Mouse (Mus musculus) heart, postnatal 14 days (tissue): ENCODE measurements around the gene Lck. TPM values are rescaled to one million over a fixed set of nuclear protein-coding genes. Genes with fewer than 3 reads are reported as not detected.

Experiments used
- DNase-seq, 2 experiments: peaks; one replicate each; pipeline ENCODE4 v3.0.0; 2021 to 2022
- intact Hi-C: fragments of 180-260 bp; cut with DNase I; formaldehyde crosslinking; loops from one replicate; pipeline ENCODE4 v1.15.1; 2025
- microRNA-seq, 2 experiments: library from miRNA; unstranded; fragments of <30 nt; microRNA quantifications; one replicate each; pipeline ENCODE4 v1.2.0; 2021 to 2022
- total RNA-seq, 2 experiments: library from RNA; stranded (reverse); gene quantifications; 2 replicates each; pipeline ENCODE4 v1.2.3; 2021

Gene Lck
- total RNA-seq, 2 experiments from 2014 or later: 1.4 to 20.4 TPM

DNA sequence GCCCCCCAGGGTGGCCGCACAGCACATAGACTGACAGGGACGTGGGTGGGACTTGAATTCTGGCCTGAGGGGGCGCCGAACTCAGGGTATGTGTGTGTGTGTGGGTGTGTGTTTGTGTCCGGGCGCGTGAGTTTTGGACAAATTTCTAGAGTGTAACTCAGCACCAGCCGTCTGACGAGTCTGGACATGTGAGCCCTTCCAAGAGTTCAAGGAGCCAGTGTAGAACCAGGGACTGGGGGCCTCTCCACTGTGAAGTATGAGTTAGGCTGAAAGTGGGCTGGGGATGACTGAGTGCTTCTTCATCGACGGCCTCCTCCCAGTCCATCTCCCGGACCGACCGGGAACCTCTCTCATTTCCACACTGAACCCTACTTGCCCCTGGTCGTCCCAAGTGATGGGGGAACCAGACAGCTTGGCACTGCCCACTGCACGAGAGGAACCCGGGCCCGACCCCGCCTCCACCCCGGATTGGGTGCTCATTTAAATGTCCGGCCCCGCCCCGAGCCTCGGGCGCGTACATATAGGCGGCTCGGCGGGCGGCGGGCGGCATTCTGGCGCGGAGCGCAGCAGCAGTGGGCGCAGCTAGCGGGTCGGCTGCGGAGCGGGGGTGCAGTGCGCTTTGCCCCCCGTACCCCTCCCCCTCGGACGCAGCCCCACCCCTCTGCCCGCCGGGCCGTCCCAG is 60.2 kb downstream of the Lck start, which contains the start of gene Marcksl1:
Gene Marcksl1 (plus strand): TSS at position 496 of the 682 bp plus-strand sequence.
- intact Hi-C loops: no loop called here
- DNase-seq: peak; percentile 89

DNA sequence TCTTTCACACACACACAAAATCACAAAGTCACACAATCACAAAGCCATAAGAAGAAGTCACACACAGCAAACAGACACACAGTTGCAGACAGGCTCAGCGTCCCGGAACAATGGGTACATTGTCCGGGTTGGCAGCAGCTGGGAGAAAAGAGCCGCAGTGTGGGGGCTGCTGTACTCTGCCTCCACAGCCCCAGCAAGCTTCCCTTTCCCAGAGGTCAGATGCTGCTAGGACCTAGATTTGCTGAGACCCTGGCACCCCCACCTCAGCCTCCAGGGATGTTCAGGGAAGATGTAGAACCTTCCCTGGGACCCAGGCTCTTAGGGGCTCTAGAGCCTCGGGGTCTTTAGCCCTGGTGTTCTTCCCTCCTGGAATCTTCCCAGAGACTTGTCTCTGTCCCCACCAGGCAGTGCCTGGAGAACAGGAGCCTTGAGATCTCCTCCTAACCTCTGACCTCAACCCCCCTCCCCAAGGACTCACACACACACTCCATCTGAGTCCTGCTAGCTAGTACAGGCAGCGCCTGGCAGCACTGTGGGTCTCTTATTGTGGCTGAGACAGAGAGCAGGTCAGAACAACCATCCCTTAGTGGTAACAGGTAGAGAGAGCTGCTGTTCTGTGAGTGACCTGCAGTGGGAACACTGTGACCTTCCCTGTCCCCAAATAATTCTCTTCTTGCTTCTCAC is 61.9 kb downstream of the Lck start:
- intact Hi-C loops: loop anchor here (2.0 kb wide), 1 partner anchor 15 kb away; no protein-coding TSS in a partner anchor
- no peak for DNase-seq

DNA sequence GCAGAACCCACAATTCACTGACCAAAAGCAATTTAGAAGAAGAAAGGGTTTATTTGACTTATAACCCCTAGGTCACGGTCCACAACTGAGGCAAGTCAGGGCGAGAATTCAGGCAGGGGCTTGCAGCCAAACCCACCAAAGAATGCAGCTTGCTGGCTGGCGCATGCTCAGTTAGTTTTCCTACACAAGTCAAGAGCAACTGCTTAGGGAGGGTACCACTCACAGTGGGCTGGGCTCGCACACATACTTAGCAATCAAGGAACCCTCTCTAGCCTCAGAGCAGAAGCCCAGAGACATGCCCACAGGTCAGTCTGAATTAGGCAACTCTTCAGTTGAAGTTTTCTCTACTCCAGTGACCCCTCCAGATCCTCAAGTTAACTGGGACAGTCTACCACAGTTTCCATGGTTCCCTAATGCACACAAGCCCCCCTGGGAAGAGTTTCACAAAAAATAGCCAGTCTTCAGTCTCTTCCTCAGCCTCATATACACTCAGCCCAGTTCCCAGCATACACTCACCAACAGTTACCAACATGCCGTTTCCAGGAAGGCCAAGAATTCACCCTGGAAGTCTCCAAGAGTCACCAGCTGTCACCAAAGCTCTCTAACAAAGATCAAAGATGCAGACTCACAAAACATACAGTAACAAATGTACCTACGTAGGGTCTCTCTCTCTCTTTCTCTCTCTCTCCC is 62.6 kb downstream of the Lck start:
- intact Hi-C loops: loop anchor here (2.0 kb wide), 1 partner anchor 14 kb away; no protein-coding TSS in a partner anchor
- no peak for DNase-seq

DNA sequence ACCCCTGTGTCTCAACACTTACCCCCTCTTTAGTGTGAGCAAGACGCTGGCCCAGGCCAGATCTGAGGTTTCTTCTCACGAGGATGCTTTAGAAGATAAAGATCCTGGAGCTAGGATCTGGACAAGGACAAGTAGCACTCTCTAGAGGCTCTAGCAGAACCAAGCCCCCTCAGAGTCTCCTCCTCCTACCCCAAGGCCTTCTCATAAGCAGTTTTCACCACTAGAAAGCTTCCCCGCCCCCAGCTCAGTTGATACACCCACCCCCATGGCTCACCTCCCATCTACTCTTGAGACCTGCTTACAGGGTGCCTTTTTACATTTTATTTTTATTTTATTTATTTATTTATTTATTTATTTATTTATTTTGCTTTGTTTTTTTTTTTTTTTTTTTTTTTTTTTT is 63.8 kb downstream of the Lck start:
- intact Hi-C loops: loop anchor here (2.0 kb wide), 1 partner anchor 13 kb away; no protein-coding TSS in a partner anchor
- no peak for DNase-seq

DNA sequence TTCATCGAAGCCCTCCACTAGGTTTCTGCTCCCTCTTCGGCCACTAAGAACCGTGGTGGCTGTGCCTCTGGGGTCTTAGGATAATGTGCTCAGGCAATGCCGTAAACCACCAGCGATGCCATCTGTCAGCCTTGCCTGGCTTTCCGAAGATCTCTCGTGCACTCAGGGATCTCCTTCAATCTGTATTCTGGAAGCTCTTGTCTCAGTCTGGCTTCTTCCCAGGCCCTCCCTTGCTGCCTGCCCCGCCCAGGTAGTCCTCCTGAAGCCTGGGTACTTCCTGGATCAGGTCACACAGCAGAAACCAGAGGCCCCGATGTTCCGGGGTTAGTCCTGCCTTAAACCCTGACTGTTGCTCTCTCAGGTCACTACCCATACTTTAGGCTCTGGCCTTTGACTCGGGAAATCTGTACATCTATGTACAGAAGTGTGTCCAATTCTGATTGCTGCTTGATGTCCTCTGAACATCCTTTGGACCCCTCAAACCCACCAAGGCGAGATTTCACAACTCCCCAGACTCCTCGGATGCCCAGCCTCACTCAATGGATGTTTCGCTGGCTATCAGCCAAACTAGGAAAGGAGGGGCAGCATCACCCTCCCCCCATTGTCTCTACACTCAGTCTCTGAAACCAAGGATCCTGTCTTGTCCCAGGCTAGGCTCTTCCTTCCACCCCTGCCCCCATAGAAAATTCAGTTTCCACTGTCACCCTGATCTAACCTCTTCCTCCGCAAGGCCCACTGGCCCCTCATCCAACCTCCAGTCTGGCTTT is 64.4 kb downstream of the Lck start:
- intact Hi-C loops: no loop called here
- DNase-seq: no peak

DNA sequence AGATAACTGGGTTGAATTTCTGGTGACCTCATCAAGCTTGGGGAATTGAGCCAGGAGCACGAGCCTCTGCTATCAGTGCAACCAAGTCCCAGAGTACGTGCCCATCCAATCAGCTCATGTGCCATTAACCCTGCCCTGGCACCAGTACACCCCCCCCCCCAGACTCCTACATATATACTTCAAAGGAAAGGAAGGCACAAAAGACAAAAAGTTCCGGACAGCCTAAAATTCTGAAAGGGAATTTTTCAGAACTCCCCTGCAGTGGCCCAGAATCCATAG is 65.3 kb downstream of the Lck start:
- intact Hi-C loops: no loop called here
- no peak for DNase-seq

DNA sequence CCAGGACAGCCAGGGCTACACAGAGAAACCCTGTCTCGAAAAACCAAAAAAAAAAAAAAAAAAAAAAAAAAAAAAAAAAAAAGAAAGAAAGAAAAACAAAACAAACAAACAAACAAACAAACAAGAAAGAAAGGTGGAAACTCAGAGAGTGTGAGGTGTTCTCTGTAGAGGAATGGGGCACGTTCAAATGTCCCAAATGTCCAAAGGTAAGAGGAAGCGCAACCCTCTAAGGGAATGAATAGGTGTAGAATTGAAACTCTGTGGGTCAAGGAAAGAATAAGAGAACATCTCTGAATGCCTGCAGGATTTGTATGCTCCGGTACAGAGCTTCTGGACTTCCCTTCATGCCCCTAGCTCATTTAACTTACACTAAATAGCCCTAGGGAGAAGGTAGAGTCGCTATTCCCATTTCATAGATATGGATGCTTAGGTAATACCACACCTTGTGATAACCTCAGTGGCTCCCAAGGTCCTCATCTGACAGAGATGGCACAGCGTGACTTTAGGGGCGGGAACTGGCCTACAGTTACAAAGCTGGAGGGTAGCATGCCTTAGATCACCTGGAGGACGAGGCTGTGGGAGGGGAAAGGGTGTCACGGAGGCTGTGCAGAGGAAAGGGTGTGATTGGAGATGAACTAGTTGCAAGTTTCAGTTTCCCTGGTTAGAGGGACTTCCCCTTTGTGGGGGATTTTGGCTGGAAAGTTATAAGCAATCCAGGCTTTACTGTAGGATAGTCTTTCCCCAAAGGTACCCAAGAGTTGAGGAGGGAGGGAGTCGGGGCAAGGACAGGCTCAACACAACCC is 65.8 kb downstream of the Lck start:
- DNase-seq: no peak
- intact Hi-C loops: no loop called here

DNA sequence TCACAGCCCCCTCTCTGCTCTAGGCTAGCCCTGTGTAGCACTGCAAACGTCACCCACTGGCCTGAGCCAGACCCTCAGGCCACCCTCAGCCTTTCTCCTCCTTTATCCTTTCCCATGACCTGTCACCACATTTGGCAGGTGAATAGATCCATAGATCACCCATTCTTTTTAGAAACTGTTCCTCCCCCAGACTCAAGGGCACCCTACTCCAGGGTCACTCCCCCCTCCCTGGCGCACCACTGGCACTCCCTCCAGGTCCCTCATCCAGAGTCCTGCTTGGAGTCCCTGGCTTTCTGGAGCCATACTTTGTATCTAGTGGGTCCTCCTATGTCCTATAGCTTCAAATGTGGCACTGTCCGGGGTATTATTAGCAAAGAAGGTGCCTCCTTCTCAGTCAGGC is 67.9 kb downstream of the Lck start:
- intact Hi-C loops: no loop called here

DNA sequence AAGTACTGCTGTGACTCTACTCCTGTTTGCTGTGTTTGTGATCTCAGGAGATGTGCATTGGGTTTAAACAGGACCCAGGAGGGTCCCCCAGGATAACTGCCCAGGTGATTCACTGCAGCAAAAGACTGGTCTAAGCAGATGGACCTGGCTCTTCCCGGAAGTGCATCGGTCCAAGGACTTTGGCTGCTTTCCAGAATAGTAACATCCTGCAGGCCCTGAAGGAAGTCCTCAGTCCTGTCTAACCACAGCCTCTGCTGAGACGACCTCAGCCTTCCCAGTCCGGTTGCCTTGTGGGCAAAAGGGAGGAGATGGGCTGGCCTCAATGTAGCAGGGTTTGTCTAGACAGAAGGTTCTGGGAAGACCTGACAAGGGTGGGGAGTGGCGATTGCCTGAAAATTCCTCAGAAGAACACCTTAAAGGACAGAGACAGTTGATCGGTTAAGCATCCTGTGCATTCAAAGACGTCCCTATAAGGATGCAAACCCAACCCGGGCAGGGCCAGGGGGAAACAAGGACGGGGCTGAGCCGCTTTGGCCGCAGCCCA is 70.5 kb downstream of the Lck start:
- intact Hi-C loops: no loop called here
- DNase-seq: no peak

More for the DNA sequence above, 67.9 kb downstream of the Lck start:
- DNase-seq: no peak

DNA sequence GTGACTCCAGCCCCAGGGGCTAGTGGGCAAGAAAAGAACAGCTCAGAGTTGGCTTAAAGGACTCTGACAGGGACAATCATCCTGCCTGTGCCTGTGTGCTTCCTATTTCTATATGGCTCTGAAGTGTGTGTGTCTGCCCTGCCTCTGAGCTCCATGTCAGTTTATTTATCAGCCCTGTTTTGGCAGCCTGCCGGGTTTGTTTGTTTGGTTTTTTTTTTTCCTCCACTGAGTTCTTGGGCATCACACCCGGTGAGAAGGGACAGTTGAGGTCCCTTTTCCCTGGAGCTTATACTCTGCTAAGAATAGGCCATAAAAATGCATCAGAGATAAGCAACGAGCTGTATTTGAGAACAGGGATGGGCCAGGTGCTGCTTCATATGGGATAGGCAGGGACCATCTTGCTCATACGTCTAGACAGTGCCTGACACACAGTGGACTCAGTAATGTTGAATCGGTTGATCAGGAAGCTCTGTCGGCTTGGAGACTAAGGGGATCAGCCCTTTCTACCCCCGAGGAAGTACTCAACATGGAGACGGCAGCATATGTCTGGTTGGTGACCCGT is 71.0 kb downstream of the Lck start:
- intact Hi-C loops: no loop called here
- DNase-seq: no peak

DNA sequence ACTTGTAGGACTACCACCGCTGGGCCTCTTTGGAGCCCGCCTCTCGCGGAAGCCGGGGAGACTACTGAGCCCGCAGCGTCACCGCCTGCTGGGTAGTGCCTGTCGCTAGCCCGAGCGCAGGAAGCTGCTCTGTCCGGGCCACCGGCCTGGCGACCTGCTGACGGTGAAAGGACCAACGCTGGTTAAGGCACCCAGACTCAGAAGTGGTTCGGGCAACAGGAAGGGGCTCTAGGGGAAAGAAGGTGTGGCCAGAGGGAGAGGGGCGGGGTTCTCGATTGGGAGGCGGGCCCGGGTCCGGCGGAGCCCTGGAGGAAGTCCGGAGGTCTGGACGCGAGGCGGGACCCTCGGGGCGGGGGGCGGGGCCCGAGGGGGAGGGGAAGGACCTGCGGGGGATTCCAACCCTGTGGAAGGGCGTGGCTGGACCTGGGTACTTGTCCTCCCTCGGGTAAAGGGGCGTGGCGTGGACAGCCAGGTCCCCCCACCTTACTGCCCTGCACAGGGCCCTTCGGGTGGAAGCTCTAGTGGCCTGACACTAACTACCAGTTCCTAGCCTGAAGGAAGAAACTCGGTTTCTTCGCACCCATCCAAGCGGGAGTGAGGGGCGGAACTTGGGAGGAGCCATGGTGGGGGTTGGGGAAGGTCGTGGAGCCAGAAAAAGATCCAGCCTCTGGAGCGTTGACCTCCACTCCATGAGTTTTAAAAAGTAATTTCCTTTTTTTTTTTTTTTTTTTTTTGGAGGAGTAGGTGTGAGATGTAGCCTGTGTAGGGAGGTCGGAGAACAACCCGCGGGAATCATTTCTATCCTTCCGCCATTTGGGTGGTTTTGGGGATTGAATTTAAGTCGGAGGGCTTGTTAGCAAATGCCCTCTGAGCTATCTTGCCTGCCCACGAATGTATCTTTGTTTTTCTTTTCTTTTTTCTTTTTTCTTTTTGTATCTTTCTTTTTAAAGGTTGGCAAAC is 72.6 kb downstream of the Lck start:
- DNase-seq: peak; percentile 88 to 90
- intact Hi-C loops: no loop called here

DNA sequence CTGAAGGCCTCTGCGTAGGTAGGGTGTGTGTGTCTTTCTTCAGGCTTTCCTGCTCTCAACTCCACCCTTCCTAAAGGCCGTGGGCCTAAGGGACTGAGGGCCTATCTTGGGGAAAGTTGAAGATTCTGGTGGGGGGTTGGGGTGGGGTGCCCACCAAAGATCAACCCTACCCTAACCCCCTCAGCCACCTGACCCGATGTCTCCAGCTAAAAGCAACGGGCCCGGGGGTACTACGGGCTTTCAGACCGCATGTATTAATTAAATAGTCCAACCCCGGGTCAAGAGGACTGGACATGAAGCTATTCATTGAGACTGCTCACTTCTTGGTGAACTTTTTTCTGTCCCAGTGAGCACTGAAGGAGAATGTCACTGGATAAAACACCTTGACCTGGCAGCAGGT is 73.4 kb downstream of the Lck start:
- intact Hi-C loops: no loop called here
- DNase-seq: no peak

DNA sequence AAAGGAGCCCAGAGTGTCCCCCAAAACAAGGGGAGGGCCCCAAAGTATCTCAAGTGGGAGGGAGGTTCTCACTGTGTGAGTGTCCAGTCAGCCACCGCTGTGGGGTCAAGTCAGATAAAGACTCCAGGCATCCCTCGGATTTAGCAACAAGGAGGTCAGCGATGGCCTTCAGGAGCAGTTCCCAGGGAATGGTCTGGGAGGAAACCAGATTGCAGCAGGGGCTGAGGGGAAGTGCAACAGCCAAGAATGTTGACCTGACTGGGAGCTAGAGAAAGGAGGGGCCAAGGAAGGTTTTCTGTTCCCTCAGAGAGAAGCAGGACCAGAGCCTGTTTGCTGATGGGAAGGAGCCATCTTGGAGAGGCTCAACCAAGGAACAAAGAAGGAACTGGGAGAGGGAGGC is 74.5 kb downstream of the Lck start:
- no peak for DNase-seq
- intact Hi-C loops: loop anchor here (5.0 kb wide), 1 partner anchor 108 kb away; no protein-coding TSS in a partner anchor

Small RNAs within 50 kb of the gene (microRNA-seq; reads per million reads assigned to microRNA genes)
- gene Mir8119: 0 reads per million in 2 experiments

Other genes starting within 250 kb of the Lck start
- 100 to 1,000 TPM in 1 of 2 experiments, 10 to 100 TPM in 1; 82.5 to 105 TPM for gene Rbbp4, start 238.3 kb downstream of the Lck start, total RNA-seq
- gene Zbtb8os, start 237.9 kb downstream of the Lck start, total RNA-seq: 10 to 100 TPM; 20.7 to 20.9 TPM
- gene Zbtb8a, start 195.5 kb downstream of the Lck start, total RNA-seq: 1 to 10 TPM; 4.4 to 4.7 TPM
- gene Zbtb8b, start 132.8 kb downstream of the Lck start, total RNA-seq: under 1 TPM; 0.29 to 0.32 TPM
- gene Bsdc1, start 112.1 kb downstream of the Lck start, total RNA-seq: 10 to 100 TPM; 39.6 to 43.9 TPM
- gene Tssk3, start 82.6 kb downstream of the Lck start, total RNA-seq: not detected
- not detected for gene Fam229a, start 82.5 kb downstream of the Lck start, total RNA-seq
- gene Marcksl1, start 60.1 kb downstream of the Lck start, total RNA-seq: 10 to 100 TPM; 13.6 to 23.8 TPM
- gene Hdac1, start 30.9 kb downstream of the Lck start, total RNA-seq: 10 to 100 TPM; 23.9 to 24.2 TPM
- under 1 TPM; 0.53 to 0.83 TPM for gene Fam167b, start 4.9 kb upstream of the Lck start, total RNA-seq
- gene Eif3i, start 27.0 kb upstream of the Lck start, total RNA-seq: 100 to 1,000 TPM; 114 to 128 TPM
- 10 to 100 TPM; 46.8 to 51.3 TPM for gene Tmem234, start 27.0 kb upstream of the Lck start, total RNA-seq
- 1 to 10 TPM; 1.2 TPM for gene Dcdc2b, start 40.6 kb upstream of the Lck start, total RNA-seq
- gene Iqcc, start 45.5 kb upstream of the Lck start, total RNA-seq: 10 to 100 TPM; 16.3 to 17.6 TPM
- gene Ccdc28b, start 50.3 kb upstream of the Lck start, total RNA-seq: 10 to 100 TPM; 40.7 to 46.5 TPM
- 10 to 100 TPM; 28.0 to 28.6 TPM for gene Txlna, start 67.4 kb upstream of the Lck start, total RNA-seq
- gene Kpna6, start 99.1 kb upstream of the Lck start, total RNA-seq: 10 to 100 TPM; 69.9 to 72.4 TPM
- gene Tmem39b, start 123.2 kb upstream of the Lck start, total RNA-seq: 1 to 10 TPM; 4.8 to 5.3 TPM
- 10 to 100 TPM; 44.2 to 49.3 TPM for gene Khdrbs1, start 168.7 kb upstream of the Lck start, total RNA-seq
- gene Ptp4a2, start 237.6 kb upstream of the Lck start, total RNA-seq: 100 to 1,000 TPM; 212 to 215 TPM